Mouse (Mus musculus): Measurements from ENCODE around the gene Sptssb. TPM values are rescaled to one million over a fixed set of nuclear protein-coding genes. Genes with fewer than 3 reads are reported as not detected.

Gene Sptssb
- polyA plus RNA-seq, 1 experiment from 2014 or later: 1.2 TPM

- Histone ChIP-seq H3K4me2 (ENCODE audit: low read length) (no peak overlapping the region), H3K9ac (ENCODE audit: low read depth, low read length) (no peak overlapping the region), H3K4me3 (ENCODE audit: low read depth, low read length) (no peak overlapping the region), H3K27ac (ENCODE audit: low read length) (no peak overlapping the region), H3K36me3 (ENCODE audit: control insufficient read depth, insufficient read depth, low read length) (no peaks in the 10 kb centered on the region), H3K9me3 (replicated peaks; ENCODE audit: control insufficient read depth, low read length, poor library complexity, severe bottlenecking) (no peaks in the 10 kb centered on the region), H3K27me3 (ENCODE audit: control insufficient read depth, insufficient read depth, low read depth, low read length) (no peaks in the 10 kb centered on the region), H3K4me1 (ENCODE audit: control insufficient read depth, insufficient read depth, low read length) (no peaks in the 10 kb centered on the region)
- ATAC-seq: no peak
- 91% methylated on average over 11 of the region's 11 CpGs for WGBS
Measured at GRCm38 (mm10) chr3:69895516-69895915, 35.8 kb upstream of the Sptssb start.

GRCm38 (mm10) chr3:69892187-69893094 lies 32.7 kb upstream of the Sptssb start:
- Histone ChIP-seq H3K36me3 (ENCODE audit: control insufficient read depth, insufficient read depth, low read length) (no peaks in the 10 kb centered on the region), H3K4me2 (ENCODE audit: low read length) (no peak overlapping the region), H3K4me1 (ENCODE audit: control insufficient read depth, insufficient read depth, low read length) (no peaks in the 10 kb centered on the region), H3K4me3 (ENCODE audit: low read depth, low read length) (no peak overlapping the region), H3K9me3 (replicated peaks; ENCODE audit: control insufficient read depth, low read length, poor library complexity, severe bottlenecking) (no peaks in the 10 kb centered on the region), H3K27ac (ENCODE audit: low read length) (no peak overlapping the region), H3K9ac (ENCODE audit: low read depth, low read length) (no peak overlapping the region), H3K27me3 (ENCODE audit: control insufficient read depth, insufficient read depth, low read depth, low read length) (no peaks in the 10 kb centered on the region)
- 90% methylated on average over 9 of the region's 9 CpGs for WGBS
- ATAC-seq: no peak

GRCm38 (mm10) chr3:69885866-69886265 lies 26.1 kb upstream of the Sptssb start:
- Histone ChIP-seq H3K27ac (ENCODE audit: low read length) (no peak overlapping the region), H3K36me3 (ENCODE audit: control insufficient read depth, insufficient read depth, low read length) (no peaks in the 10 kb centered on the region), H3K4me3 (ENCODE audit: low read depth, low read length) (no peak overlapping the region), H3K27me3 (ENCODE audit: control insufficient read depth, insufficient read depth, low read depth, low read length) (no peaks in the 10 kb centered on the region), H3K9ac (ENCODE audit: low read depth, low read length) (no peak overlapping the region), H3K4me1 (ENCODE audit: control insufficient read depth, insufficient read depth, low read length) (no peaks in the 10 kb centered on the region), H3K4me2 (ENCODE audit: low read length) (no peak overlapping the region), H3K9me3 (replicated peaks; ENCODE audit: control insufficient read depth, low read length, poor library complexity, severe bottlenecking) (no peaks in the 10 kb centered on the region)
- ATAC-seq: no peak
- WGBS: 78% methylated on average over 2 of the region's 2 CpGs

GRCm38 (mm10) chr3:69883710-69884109 lies 24.0 kb upstream of the Sptssb start:
- Histone ChIP-seq H3K27ac (ENCODE audit: low read length) (no peak overlapping the region), H3K27me3 (ENCODE audit: control insufficient read depth, insufficient read depth, low read depth, low read length) (no peaks in the 10 kb centered on the region), H3K4me3 (ENCODE audit: low read depth, low read length) (no peak overlapping the region), H3K36me3 (ENCODE audit: control insufficient read depth, insufficient read depth, low read length) (no peaks in the 10 kb centered on the region), H3K9ac (ENCODE audit: low read depth, low read length) (no peak overlapping the region), H3K9me3 (replicated peaks; ENCODE audit: control insufficient read depth, low read length, poor library complexity, severe bottlenecking) (no peaks in the 10 kb centered on the region), H3K4me2 (ENCODE audit: low read length) (no peak overlapping the region), H3K4me1 (ENCODE audit: control insufficient read depth, insufficient read depth, low read length) (no peaks in the 10 kb centered on the region)
- no peak for ATAC-seq
- WGBS: 90% methylated on average over 1 of the region's 1 CpGs

- no peak overlapping the region for H3K4me2 ChIP-seq (ENCODE audit: low read length)
- WGBS: 90% methylated on average over 2 of the region's 2 CpGs
- no peak overlapping the region for H3K4me3 ChIP-seq (ENCODE audit: low read depth, low read length)
- H3K9me3 ChIP-seq (replicated peaks; ENCODE audit: control insufficient read depth, low read length, poor library complexity, severe bottlenecking): no peaks in the 10 kb centered on the region
- no peak overlapping the region for H3K9ac ChIP-seq (ENCODE audit: low read depth, low read length)
- no peaks in the 10 kb centered on the region for H3K36me3 ChIP-seq (ENCODE audit: control insufficient read depth, insufficient read depth, low read length)
- H3K27me3 ChIP-seq (ENCODE audit: control insufficient read depth, insufficient read depth, low read depth, low read length): no peaks in the 10 kb centered on the region
- ATAC-seq: no peak
- H3K27ac ChIP-seq (ENCODE audit: low read length): no peak overlapping the region
- H3K4me1 ChIP-seq (ENCODE audit: control insufficient read depth, insufficient read depth, low read length): no peaks in the 10 kb centered on the region
Measured at GRCm38 (mm10) chr3:69877538-69877937, 17.8 kb upstream of the Sptssb start.

GRCm38 (mm10) chr3:69874721-69875120 lies 15.0 kb upstream of the Sptssb start:
- 87% methylated on average over 3 of the region's 3 CpGs for WGBS
- Histone ChIP-seq H3K4me3 (ENCODE audit: low read depth, low read length) (no peak overlapping the region), H3K4me1 (ENCODE audit: control insufficient read depth, insufficient read depth, low read length) (no peaks in the 10 kb centered on the region), H3K27me3 (ENCODE audit: control insufficient read depth, insufficient read depth, low read depth, low read length) (no peaks in the 10 kb centered on the region), H3K9me3 (replicated peaks; ENCODE audit: control insufficient read depth, low read length, poor library complexity, severe bottlenecking) (no peaks in the 10 kb centered on the region), H3K9ac (ENCODE audit: low read depth, low read length) (no peak overlapping the region), H3K27ac (ENCODE audit: low read length) (no peak overlapping the region), H3K4me2 (ENCODE audit: low read length) (no peak overlapping the region), H3K36me3 (ENCODE audit: control insufficient read depth, insufficient read depth, low read length) (no peaks in the 10 kb centered on the region)
- ATAC-seq: no peak

GRCm38 (mm10) chr3:69872661-69873327 lies 13.1 kb upstream of the Sptssb start:
- no peaks in the 10 kb centered on the region for H3K4me1 ChIP-seq (ENCODE audit: control insufficient read depth, insufficient read depth, low read length)
- H3K27ac ChIP-seq (ENCODE audit: low read length): no peak overlapping the region
- no peaks in the 10 kb centered on the region for H3K27me3 ChIP-seq (ENCODE audit: control insufficient read depth, insufficient read depth, low read depth, low read length)
- H3K9ac ChIP-seq (ENCODE audit: low read depth, low read length): no peak overlapping the region
- no peak for ATAC-seq
- H3K4me3 ChIP-seq (ENCODE audit: low read depth, low read length): no peak overlapping the region
- no peaks in the 10 kb centered on the region for H3K36me3 ChIP-seq (ENCODE audit: control insufficient read depth, insufficient read depth, low read length)
- no peak overlapping the region for H3K4me2 ChIP-seq (ENCODE audit: low read length)
- 79% methylated on average over 6 of the region's 6 CpGs for WGBS
- no peaks in the 10 kb centered on the region for H3K9me3 ChIP-seq (replicated peaks; ENCODE audit: control insufficient read depth, low read length, poor library complexity, severe bottlenecking)

GRCm38 (mm10) chr3:69871174-69871573 lies 11.4 kb upstream of the Sptssb start:
- Histone ChIP-seq H3K4me2 (ENCODE audit: low read length) (no peak overlapping the region), H3K4me3 (ENCODE audit: low read depth, low read length) (no peak overlapping the region), H3K4me1 (ENCODE audit: control insufficient read depth, insufficient read depth, low read length) (no peaks in the 10 kb centered on the region), H3K27ac (ENCODE audit: low read length) (no peak overlapping the region), H3K27me3 (ENCODE audit: control insufficient read depth, insufficient read depth, low read depth, low read length) (no peaks in the 10 kb centered on the region), H3K9ac (ENCODE audit: low read depth, low read length) (no peak overlapping the region), H3K9me3 (replicated peaks; ENCODE audit: control insufficient read depth, low read length, poor library complexity, severe bottlenecking) (no peaks in the 10 kb centered on the region), H3K36me3 (ENCODE audit: control insufficient read depth, insufficient read depth, low read length) (no peaks in the 10 kb centered on the region)
- 87% methylated on average over 14 of the region's 14 CpGs for WGBS
- no peak for ATAC-seq

- Histone ChIP-seq H3K27me3 (ENCODE audit: control insufficient read depth, insufficient read depth, low read depth, low read length) (no peaks in the 10 kb centered on the region), H3K9me3 (replicated peaks; ENCODE audit: control insufficient read depth, low read length, poor library complexity, severe bottlenecking) (no peaks in the 10 kb centered on the region)
- WGBS: 88% methylated on average over 8 of the region's 8 CpGs
Measured at GRCm38 (mm10) chr3:69869702-69870101, 10.0 kb upstream of the Sptssb start.

More at GRCm38 (mm10) chr3:69869702-69870101, 10.0 kb upstream of the Sptssb start:
- Histone ChIP-seq H3K4me2 (ENCODE audit: low read length) (no peak overlapping the region), H3K36me3 (ENCODE audit: control insufficient read depth, insufficient read depth, low read length) (no peaks in the 10 kb centered on the region), H3K4me1 (ENCODE audit: control insufficient read depth, insufficient read depth, low read length) (no peaks in the 10 kb centered on the region), H3K4me3 (ENCODE audit: low read depth, low read length) (no peak overlapping the region), H3K9ac (ENCODE audit: low read depth, low read length) (no peak overlapping the region), H3K27ac (ENCODE audit: low read length) (no peak overlapping the region)
- no peak for ATAC-seq

Data from midbrain, embryonic 16.5 days (tissue).